Mouse (Mus musculus): ENCODE results near the gene Aars2.
A peak's percentile ranks its signal among the peaks of the same experiment; 100 is the strongest.

Gene Aars2

GRCm38 (mm10) chr17:45557246-45557824 lies 50.7 kb downstream of the Aars2 start:
- no peak for DNase-seq (ENCODE audit: low read depth, low spot score)

GRCm38 (mm10) chr17:45557998-45558862 lies 51.6 kb downstream of the Aars2 start:
- DNase-seq (ENCODE audit: low read depth, low spot score): no peak

- no peak for DNase-seq (ENCODE audit: low read depth, low spot score)
These were observed 53.3 kb downstream of the Aars2 start for GRCm38 (mm10) chr17:45559732-45560525.

GRCm38 (mm10) chr17:45563216-45563615 lies 56.6 kb downstream of the Aars2 start:
- no peak for DNase-seq (ENCODE audit: low read depth, low spot score)

GRCm38 (mm10) chr17:45563655-45564530 lies 57.3 kb downstream of the Aars2 start, which contains the start of gene Slc35b2:
Gene Slc35b2 (plus strand): TSS chr17:45563874.
- peak; percentile 91 for DNase-seq (ENCODE audit: low read depth, low spot score)

- no peak for DNase-seq (ENCODE audit: low read depth, low spot score)
These were observed 58.0 kb downstream of the Aars2 start for GRCm38 (mm10) chr17:45564531-45565084.

- no peak for DNase-seq (ENCODE audit: low read depth, low spot score)
These were observed 58.5 kb downstream of the Aars2 start for GRCm38 (mm10) chr17:45565103-45565502.

GRCm38 (mm10) chr17:45566031-45566359 lies 59.4 kb downstream of the Aars2 start:
- DNase-seq (ENCODE audit: low read depth, low spot score): no peak

GRCm38 (mm10) chr17:45566360-45567161 lies 59.9 kb downstream of the Aars2 start:
- no peak for DNase-seq (ENCODE audit: low read depth, low spot score)

- no peak for DNase-seq (ENCODE audit: low read depth, low spot score)
These were observed 60.5 kb downstream of the Aars2 start for GRCm38 (mm10) chr17:45567162-45567601.

- no peak for DNase-seq (ENCODE audit: low read depth, low spot score)
These were observed 62.3 kb downstream of the Aars2 start for GRCm38 (mm10) chr17:45568990-45569389.

- no peak for DNase-seq (ENCODE audit: low read depth, low spot score)
These were observed 63.4 kb downstream of the Aars2 start for GRCm38 (mm10) chr17:45569999-45570398.
